Mouse (Mus musculus) CD8-positive naive resting alpha-beta T cell, adult 2 months (primary cell): ENCODE results near the gene Casp9.

ENCODE experiments used
- DNase-seq, 2 experiments: peaks; one replicate each; pipeline ENCODE4 v3.0.0; 2022; ENCODE audit warnings: low read depth in 2 of 2, low spot score in 2 of 2

Gene Casp9

DNA sequence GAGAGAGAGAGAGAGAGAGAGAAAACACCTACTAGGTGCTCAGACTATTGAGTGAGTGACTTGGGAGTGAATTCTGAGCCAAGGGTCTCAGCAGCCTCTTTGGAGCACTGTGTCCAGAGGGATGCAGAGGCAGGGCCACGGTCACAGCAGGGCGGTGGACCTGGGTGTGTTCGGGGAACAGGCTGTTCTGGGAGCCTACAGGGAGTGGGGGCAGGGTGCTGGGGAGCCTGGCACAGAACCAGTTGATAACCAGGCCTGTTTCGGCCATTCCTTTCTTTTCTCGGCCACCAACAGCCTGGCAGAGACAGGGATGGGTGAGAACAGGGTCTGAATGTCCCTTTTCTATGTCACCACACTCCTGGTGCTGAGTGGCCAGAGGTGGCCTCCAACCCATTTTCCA, 69.5 kb downstream of the Casp9 start:
- DNase-seq: no peak

DNA sequence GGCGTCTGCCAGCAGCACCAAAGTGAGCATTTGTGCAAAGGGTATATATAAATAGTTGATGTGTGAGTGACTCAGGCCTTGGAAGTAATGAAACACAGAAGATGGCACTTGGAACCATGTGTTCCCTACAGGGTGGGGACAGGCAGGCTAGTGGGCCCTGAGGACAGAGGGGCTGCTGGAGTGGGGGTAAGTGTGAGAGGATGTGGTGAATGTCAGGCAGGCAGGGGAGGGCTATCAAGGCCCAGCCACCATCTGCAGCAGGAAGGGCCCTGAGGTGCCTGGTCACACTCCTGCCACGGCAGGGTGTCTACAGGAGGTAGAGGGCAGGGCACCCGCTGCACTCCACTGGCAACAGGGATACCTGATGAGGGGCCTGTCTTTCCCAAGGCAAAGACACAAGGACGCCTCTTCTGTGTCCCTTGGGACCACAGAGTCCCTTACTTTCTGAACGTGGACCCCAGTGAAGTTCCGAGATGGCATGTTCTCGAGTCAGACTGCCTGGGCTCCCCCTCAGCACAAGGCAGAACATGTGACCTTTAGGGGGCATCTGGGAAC, 70.4 kb downstream of the Casp9 start:
- DNase-seq: no peak

DNA sequence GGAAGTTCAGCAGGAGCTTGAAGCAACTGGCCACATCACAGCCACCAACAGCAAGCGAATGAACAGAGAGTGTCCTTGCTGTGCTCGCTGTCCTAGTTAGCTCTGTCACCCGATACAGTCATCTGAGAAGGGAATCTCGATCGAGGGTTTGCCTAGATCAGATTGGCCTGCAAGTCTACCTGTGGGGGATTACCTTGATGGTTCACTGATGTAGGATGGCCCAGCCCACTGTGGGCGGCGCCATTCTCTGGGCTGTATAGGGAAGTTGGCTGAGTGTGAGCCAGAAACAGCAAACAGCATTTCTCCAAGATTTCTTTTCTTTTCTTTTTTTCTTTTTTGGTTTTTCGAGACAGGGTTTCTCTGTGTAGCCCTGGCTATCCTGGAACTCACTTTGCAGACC, 71.1 kb downstream of the Casp9 start:
- no peak for DNase-seq

DNA sequence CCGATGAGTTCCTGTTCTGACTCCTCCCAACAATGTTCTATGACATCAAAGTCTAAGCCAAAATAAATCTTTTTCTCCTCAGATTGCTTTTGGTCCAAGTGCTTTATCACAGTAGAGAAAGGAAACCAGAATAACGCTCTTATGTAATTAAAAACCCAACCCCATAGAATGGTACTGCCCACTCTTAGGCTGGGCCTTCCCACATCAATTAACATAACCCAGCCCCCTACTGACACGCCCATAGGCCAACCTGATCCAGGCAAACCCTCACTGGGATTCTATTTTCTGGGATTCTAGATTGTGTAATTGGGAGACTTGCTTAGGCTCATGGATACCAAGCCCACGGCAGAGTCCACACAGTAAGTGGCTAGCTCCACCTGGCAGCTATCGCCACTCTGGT, 71.6 kb downstream of the Casp9 start:
- no peak for DNase-seq
